Mouse (Mus musculus) neural tube, embryonic 11.5 days (tissue): ENCODE measurements around the gene Nap1l4. TPM values are rescaled to one million over a fixed set of nuclear protein-coding genes. Genes with fewer than 3 reads are reported as not detected.
"Not testable (repeated sequence)": the region's sequence is repeated elsewhere in the genome, so short reads cannot be mapped to it uniquely, and the experiment has no call there.

Source experiments
- ATAC-seq: fragments of 200-750 bp; cut with Nextera tagmentation; 2 replicates; pipeline ENCODE4 v1.8.0; 2017; ENCODE audit warnings: moderate number of reproducible peaks, mild to moderate bottlenecking, moderate TSS enrichment, moderate library complexity; ENCODE audit not compliant: insufficient read depth, low FRiP score, low TSS enrichment
- DNase-seq: peaks from one replicate; pipeline ENCODE4 v3.0.0-alpha.2; 2015; ENCODE audit warnings: low spot score
- H3K27ac ChIP-seq: fragments of 300-500 bp; sonication (generic); 2 replicates; pipeline ENCODE4 v1.5.1; 2014; ENCODE audit warnings: low read depth, mild to moderate bottlenecking, low read length
- H3K27me3 ChIP-seq: fragments of 300-500 bp; sonication (generic); 2 replicates; pipeline ENCODE4 v1.6.1; 2014; ENCODE audit warnings: mild to moderate bottlenecking, low read length, mixed read lengths; ENCODE audit not compliant: control insufficient read depth, insufficient read depth
- H3K36me3 ChIP-seq: fragments of 300-500 bp; sonication (generic); 2 replicates; pipeline ENCODE4 v1.6.1; 2014; ENCODE audit warnings: mild to moderate bottlenecking, low read length, moderate library complexity, mixed read lengths; ENCODE audit not compliant: control insufficient read depth, insufficient read depth
- H3K4me1 ChIP-seq: fragments of 300-500 bp; sonication (generic); 2 replicates; pipeline ENCODE4 v1.6.1; 2014; ENCODE audit warnings: low read length, mixed read lengths; ENCODE audit not compliant: control insufficient read depth, insufficient read depth
- H3K4me2 ChIP-seq: fragments of 300-500 bp; sonication (generic); 2 replicates; pipeline ENCODE4 v1.6.1; 2014; ENCODE audit warnings: low read depth, mild to moderate bottlenecking, moderate library complexity
- H3K4me3 ChIP-seq: fragments of 300-500 bp; sonication (generic); 2 replicates; pipeline ENCODE4 v1.5.1; 2014; ENCODE audit warnings: low read depth, low read length
- H3K9ac ChIP-seq: fragments of 300-500 bp; sonication (generic); 2 replicates; pipeline ENCODE4 v1.6.1; 2014; ENCODE audit warnings: mild to moderate bottlenecking, low read length
- H3K9me3 ChIP-seq: fragments of 300-500 bp; sonication (generic); 2 replicates; pipeline ENCODE4 v1.6.1; 2016; ENCODE audit warnings: low read length; ENCODE audit not compliant: control insufficient read depth
- WGBS: fragments of 180-500 bp; shearing (Covaris S2); extraction: QIAGEN DNeasy Blood & Tissue Kit; methylation state at CpG from one replicate; pipeline ENCODE4 v1.1.7; 2014; 5-methylcytosine and 5-hydroxymethylcytosine counted together
- polyA plus RNA-seq: library from polyadenylated mRNA; unstranded; fragments of >200 nt; fragmentation: Nextera tagmentation; extraction: Ambion mirVana; gene quantifications from 2 replicates; pipeline ENCODE4 v1.2.1, GENCODE M21; 2014

Gene Nap1l4
- polyA plus RNA-seq, 1 experiment from 2014 or later: 198 TPM

DNA sequence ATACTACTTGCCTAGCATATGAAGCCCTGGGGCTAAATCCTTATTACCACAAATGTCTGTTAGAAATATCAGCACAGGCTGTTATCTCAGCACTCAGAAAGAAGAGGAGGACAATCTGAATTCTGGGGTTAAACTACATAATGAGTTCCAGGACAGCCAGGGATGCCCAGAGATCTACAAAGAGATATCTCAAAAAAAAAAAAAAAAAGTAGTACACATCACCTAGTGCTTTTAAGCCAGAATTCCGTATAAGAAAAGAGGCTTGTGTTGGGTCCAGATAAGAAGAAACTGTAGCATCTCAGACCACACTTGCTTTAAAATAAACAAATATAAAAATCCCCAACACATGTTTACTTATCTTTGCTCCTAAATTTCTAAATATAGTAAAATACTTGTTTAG, 10.2 kb downstream of the Nap1l4 start:
- peaks cover 17% of the 10 kb centered on the region for H3K36me3 ChIP-seq
- H3K4me1 ChIP-seq: no peaks in the 10 kb centered on the region
- no peaks in the 10 kb centered on the region for H3K27me3 ChIP-seq
- H3K27ac ChIP-seq: no peak overlapping the region
- no peak overlapping the region for H3K4me2 ChIP-seq
- no peak overlapping the region for H3K4me3 ChIP-seq
- DNase-seq (no peak), ATAC-seq (no peak)
- no peak overlapping the region for H3K9ac ChIP-seq
- no peaks in the 10 kb centered on the region for H3K9me3 ChIP-seq
- 92% methylated on average over 1 of the region's 1 CpGs for WGBS

DNA sequence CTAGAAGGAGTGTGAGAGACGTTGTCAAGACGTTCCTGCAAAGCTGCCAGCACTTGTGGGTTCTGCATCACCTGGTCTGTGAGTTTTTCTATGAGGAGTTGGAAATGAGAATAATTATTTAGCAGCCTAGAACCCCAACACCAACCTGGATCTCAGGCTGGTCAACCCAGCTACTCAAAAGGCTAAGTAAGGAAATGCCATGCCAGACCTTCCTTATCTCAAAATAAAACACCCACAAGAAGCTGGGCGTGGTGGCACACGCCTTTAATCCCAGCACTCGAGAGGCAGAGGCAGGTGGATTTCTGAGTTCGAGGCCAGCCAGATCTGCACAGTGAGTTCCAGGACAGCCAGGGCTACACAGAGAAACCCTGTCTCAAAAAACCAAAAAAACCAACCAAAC, 10.7 kb downstream of the Nap1l4 start:
- DNase-seq, H3K9me3 ChIP-seq, H3K4me1 ChIP-seq, H3K27ac ChIP-seq, H3K4me2 ChIP-seq, ATAC-seq, H3K27me3 ChIP-seq, H3K4me3 ChIP-seq, H3K9ac ChIP-seq: not testable (repeated sequence)
- peaks cover 17% of the 10 kb centered on the region for H3K36me3 ChIP-seq
- 94% methylated on average over 6 of the region's 6 CpGs for WGBS

DNA sequence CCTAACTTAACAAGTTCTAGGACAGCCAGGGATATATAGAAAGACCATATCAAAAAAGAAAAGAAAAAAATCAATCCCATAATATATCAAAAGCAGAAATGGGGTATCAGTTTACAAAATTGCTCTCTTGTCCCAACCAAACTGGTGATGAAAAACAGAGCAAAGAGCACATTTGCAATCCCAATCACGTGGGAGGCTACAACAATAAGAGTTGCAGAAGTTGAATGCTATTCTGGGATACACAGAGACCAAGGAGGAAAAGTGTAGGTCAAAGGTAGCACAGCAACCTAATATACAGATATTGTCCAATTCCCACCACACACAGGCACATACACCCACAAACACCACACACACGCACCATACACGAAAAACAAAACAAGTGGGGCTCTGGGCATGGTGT, 12.7 kb downstream of the Nap1l4 start:
- no peak for ATAC-seq
- H3K4me3 ChIP-seq: no peak overlapping the region
- no peak overlapping the region for H3K27ac ChIP-seq
- peaks cover 23% of the 10 kb centered on the region for H3K36me3 ChIP-seq
- no peak for DNase-seq
- H3K4me2 ChIP-seq: no peak overlapping the region
- no peaks in the 10 kb centered on the region for H3K4me1 ChIP-seq
- WGBS: 89% methylated on average over 3 of the region's 3 CpGs
- H3K9ac ChIP-seq: no peak overlapping the region
- H3K27me3 ChIP-seq: no peaks in the 10 kb centered on the region
- H3K9me3 ChIP-seq: no peaks in the 10 kb centered on the region

DNA sequence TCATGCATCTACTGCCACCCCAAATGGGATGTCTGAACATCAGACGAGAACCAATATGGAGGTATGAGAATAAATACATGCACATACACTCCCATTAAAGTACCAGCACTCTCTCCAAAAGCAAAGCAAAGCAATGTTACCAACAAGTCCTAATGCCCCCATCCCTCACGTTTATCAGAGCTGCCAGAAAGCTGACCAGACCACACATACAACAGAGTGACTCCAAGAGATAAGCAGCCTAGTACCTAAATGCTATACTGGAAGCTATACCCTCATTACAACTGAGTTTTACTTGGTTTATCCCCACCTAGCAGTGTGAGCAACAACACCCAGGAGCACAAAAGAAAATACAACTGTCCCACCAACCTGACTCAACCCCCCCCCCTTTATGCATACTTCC, 15.6 kb downstream of the Nap1l4 start:
- Histone ChIP-seq H3K27me3 (no peaks in the 10 kb centered on the region), H3K9ac (no peak overlapping the region), H3K4me2 (no peak overlapping the region), H3K27ac (no peak overlapping the region), H3K4me3 (no peak overlapping the region), H3K9me3 (no peaks in the 10 kb centered on the region), H3K4me1 (no peaks in the 10 kb centered on the region), H3K36me3 (peaks cover 31% of the 10 kb centered on the region)
- 91% methylated on average over 2 of the region's 2 CpGs for WGBS
- DNase-seq (no peak), ATAC-seq (no peak)

DNA sequence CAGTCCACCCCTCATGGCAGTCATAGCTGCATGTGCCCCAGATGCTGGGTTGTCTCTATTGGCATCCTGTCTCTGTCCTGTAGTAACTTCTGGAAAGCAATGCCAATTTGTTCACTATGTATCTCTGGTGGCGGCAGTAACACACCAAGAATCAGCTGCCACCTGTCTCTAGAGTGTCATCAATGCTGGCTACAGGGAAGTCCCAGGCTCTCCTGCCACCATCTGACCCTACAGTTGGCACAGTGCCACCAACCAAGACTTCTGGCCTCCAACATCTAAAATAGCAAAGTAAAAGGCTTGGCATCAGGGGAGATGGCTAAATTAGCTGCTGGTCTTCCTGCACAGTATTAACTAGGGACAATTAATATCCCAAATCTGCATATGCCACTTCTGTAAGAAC, 16.5 kb downstream of the Nap1l4 start:
- no peak overlapping the region for H3K9ac ChIP-seq
- 96% methylated on average over 1 of the region's 1 CpGs for WGBS
- peaks cover 28% of the 10 kb centered on the region for H3K36me3 ChIP-seq
- H3K27me3 ChIP-seq: no peaks in the 10 kb centered on the region
- no peak overlapping the region for H3K4me3 ChIP-seq
- no peak overlapping the region for H3K27ac ChIP-seq
- no peak overlapping the region for H3K4me2 ChIP-seq
- no peaks in the 10 kb centered on the region for H3K4me1 ChIP-seq
- ATAC-seq (no peak), DNase-seq (no peak)
- H3K9me3 ChIP-seq: no peaks in the 10 kb centered on the region

DNA sequence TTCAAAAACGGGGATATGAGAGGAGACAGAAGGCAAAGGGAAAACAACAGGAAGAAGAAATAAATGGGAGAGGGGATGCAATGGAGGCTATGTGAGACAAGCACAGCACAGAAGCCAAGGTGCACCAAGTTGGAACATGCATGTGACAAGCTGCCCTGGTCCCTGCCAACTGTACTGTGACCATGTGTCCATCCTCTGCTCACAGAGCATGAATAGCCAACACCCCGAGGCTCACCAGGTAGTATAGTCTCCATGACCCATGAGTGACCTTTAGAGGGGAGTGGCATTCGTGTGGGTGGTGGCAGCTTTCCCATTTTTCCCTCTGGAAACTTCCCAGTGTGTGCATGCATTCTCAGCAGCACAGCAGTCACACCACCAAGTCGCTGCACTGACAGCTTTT, 29.6 kb downstream of the Nap1l4 start:
- H3K36me3 ChIP-seq: peaks cover 20% of the 10 kb centered on the region
- H3K4me3 ChIP-seq: no peak overlapping the region
- WGBS: 82% methylated on average over 4 of the region's 4 CpGs
- H3K9ac ChIP-seq: no peak overlapping the region
- no peaks in the 10 kb centered on the region for H3K4me1 ChIP-seq
- no peaks in the 10 kb centered on the region for H3K9me3 ChIP-seq
- ATAC-seq (no peak), DNase-seq (no peak)
- no peak overlapping the region for H3K27ac ChIP-seq
- H3K4me2 ChIP-seq: no peak overlapping the region
- no peaks in the 10 kb centered on the region for H3K27me3 ChIP-seq

DNA sequence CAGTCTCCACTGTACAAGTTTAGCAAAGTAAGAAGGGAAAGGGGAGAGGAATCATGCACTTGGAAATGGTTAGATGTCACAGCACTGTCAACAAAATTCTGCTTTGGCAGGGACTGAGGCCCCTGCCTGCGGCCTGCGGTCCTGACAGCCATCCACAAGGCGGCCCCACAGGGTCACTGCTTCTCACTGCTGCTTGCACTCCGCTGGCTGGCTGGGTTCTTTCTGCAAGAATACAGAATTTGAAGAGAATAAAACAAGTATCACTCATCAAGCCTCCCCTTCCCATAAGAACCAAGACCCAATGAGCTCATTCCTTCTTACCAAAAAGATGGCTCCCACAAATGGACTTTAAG, 34.5 kb downstream of the Nap1l4 start:
- peaks cover 19% of the 10 kb centered on the region for H3K36me3 ChIP-seq
- no peaks in the 10 kb centered on the region for H3K27me3 ChIP-seq
- no peaks in the 10 kb centered on the region for H3K4me1 ChIP-seq
- H3K4me3 ChIP-seq: no peak overlapping the region
- no peak for DNase-seq
- 96% methylated on average over 4 of the region's 4 CpGs for WGBS
- H3K4me2 ChIP-seq: no peak overlapping the region
- H3K9me3 ChIP-seq: no peaks in the 10 kb centered on the region
- no peak overlapping the region for H3K9ac ChIP-seq
- ATAC-seq: no peak
- no peak overlapping the region for H3K27ac ChIP-seq

DNA sequence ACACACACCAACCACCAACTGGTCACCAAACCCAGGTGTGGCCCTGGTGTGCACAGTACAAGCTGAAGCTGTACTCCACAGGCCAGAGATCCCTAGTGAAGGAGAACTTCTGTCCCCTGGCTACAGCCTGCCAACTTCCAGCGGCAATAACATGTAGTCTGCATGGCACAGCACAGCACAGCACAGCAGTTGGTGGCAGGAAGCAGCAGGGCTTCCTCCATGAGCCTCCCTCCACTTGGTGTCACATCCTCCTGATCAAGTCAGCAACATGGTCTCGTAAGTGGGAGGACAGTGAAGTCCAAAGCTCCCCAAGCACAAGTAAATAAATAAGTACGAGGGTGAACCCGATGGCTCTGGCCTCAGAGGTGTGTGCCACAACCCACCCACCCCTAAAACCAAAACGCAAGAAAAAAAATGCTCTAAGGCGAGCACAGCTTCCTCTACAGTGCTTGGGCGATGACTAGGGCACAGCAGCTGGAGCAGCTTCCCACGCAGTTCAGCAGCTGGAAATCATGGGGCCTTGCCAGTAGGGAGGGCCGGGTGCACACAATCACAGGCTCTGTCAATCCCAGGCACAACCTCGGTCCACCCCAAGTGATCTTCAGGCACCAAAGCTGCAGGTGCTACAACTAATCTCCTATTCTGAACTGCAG, 35.0 kb downstream of the Nap1l4 start:
- Histone ChIP-seq H3K4me2 (no peak overlapping the region), H3K4me1 (no peaks in the 10 kb centered on the region), H3K9ac (no peak overlapping the region), H3K4me3 (no peak overlapping the region), H3K36me3 (peaks cover 15% of the 10 kb centered on the region), H3K27me3 (no peaks in the 10 kb centered on the region), H3K9me3 (no peaks in the 10 kb centered on the region), H3K27ac (no peak overlapping the region)
- DNase-seq: no peak
- WGBS: 89% methylated on average over 10 of the region's 10 CpGs
- ATAC-seq: no peak

DNA sequence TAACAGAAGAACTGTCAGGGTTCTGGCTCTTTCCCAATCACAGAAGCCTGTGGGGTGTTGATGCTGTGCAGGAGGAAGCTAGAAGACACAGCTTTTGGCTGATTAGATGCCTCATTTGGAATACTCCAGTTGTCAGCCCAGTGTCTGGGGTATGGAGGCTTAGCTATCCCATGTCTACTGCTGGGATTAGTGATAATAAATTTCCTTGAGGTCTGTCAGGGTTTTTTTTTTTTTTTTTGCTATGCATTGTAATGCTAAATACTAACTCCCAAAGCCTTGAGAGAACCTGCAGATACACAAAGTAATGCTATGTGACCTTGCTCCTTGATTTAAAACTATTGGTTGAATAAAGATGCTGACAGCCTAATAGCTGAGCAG, 37.6 kb downstream of the Nap1l4 start:
- H3K27ac ChIP-seq: no peak overlapping the region
- DNase-seq (no peak), ATAC-seq (no peak)
- no peaks in the 10 kb centered on the region for H3K27me3 ChIP-seq
- no peaks in the 10 kb centered on the region for H3K4me1 ChIP-seq
- peaks cover 12% of the 10 kb centered on the region for H3K36me3 ChIP-seq
- no peak overlapping the region for H3K4me2 ChIP-seq
- no peak overlapping the region for H3K9ac ChIP-seq
- no peak overlapping the region for H3K4me3 ChIP-seq
- no peaks in the 10 kb centered on the region; the same call in 1 of the 2 replicates for H3K9me3 ChIP-seq
